Mouse (Mus musculus): Measurements from ENCODE around the gene Slc16a10.

The Slc16a10 gene

DNA sequence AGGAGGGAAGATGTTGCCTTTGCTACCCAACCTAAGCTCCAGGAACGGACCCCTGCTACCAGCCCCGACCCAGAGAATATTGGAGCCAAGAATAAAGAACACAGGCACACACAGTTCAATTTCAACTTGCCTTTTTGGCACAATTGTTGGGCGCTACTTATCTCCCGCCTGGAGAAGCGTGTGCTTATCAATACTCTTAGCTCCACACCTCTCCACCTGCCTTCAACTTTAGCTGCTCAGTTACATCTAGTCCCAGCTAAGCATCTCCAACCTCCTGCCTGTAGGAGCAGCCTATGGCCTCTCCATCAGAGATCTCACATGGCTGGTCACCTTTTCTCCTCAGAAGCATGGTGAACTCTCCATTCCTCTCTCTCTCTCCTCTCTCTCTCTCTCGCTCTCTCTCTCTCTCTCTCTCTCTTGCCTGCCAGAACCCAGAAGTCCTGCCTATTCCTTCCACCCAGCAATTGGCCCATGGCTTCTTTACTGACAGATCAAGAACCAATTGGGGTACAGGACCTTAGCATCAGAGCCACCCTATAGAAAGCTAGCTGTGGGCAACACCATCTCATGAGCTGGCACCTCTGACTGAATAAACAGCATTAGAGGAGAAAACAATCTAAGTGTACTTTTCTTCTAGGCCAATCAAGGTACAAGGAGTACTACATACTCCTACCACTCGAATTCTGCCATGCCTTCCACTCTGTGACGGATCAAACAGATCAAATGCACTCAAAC is 5.4 kb upstream of the Slc16a10 start:
- DNase-seq: no peak

DNA sequence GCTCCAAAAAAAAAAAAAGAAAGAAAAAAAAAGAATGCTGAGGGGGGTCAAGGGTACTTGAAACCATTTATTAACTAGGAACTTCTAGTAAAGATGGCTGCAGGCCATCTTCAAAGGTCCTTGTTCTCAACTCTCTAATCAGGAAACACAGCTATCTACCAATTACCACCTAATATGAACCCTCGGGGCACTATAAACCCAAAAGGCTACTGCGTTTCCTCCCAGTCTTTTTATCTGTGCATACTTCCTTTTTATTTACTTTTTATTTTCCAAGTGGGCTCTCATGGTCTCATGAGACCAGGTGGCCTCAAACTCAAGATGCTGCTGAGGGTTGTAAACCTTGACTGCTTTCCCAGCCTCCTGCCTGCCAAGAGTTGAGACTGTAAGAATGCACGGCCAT is 4.4 kb upstream of the Slc16a10 start:
- DNase-seq: no peak

DNA sequence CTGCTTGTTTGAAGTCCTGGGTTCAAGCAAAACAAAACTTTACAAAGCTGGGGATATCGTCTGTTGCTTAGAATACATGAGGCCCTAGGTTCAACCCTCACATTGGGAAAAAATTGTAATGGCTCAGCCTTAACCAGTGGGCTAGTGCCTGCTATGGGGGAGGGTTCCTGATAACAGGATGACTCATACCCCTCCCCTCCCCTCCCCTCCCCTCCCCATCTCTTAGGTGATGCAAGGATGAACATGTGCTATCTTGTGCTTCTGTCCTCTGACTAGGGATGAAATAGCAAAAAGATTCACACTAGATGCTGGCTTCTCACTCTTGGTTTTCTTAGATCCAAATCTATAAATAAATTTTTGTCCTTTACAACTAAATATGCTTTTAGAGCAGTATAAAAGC is 2.8 kb upstream of the Slc16a10 start:
- DNase-seq: no peak

DNA sequence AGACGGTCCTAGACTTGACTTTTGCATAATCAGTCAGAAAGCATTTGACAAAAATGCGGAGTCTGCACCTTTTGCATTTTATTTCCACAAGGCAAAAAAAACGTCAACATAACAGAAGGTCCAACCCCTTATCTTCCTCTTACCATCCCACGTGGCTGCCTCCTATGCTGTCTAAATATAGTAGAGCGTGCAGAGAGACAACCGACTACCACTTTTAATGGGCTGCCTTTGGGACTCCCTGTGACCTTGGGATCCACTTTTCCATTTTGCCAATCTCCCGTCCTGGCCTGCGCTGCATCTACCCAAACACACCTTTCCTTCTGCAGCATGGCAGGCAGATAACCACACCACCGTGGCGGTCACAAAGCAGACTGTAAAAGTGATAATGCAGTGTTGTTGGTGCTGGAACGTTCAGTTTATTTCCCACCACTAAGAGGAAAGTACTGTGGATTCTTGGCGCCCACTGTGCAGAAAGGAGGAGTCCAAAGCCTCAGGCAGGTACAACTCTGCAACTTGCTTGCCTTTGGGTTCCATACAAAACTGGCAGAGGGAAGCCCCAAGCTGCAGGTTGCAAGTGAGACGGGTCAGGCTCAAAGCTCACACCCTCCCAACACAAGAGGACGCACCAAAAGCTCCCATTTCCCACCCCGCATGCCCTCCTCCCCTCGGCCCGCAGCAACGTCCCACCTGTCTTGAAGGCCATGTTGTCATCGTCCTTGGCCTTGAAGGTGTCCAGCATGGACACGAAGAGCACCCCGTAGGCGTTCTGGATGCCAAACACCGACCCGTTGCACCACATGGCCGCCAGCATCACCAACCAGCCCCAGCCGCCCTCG is 824 bp downstream of the Slc16a10 start:
- no peak for DNase-seq

DNA sequence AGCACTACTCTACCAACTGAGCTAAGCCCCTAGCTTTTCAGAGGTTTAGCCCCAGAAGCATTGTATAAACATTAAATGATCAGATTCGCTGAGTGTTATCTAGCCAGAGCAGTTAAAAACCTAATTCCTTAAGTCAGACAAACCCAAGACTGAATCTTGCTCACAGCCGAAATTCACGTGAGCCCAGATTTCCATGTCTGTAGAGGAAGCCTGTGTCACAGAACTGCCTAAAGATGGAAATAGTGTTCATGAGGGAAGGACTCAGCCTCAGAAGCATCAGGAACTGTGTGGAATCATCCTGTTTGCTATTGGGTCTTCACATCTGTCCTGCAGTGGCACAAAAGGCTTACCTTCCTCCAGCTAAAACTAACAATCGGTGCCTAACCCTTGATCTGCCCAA is 2.4 kb downstream of the Slc16a10 start:
- no peak for DNase-seq

DNA sequence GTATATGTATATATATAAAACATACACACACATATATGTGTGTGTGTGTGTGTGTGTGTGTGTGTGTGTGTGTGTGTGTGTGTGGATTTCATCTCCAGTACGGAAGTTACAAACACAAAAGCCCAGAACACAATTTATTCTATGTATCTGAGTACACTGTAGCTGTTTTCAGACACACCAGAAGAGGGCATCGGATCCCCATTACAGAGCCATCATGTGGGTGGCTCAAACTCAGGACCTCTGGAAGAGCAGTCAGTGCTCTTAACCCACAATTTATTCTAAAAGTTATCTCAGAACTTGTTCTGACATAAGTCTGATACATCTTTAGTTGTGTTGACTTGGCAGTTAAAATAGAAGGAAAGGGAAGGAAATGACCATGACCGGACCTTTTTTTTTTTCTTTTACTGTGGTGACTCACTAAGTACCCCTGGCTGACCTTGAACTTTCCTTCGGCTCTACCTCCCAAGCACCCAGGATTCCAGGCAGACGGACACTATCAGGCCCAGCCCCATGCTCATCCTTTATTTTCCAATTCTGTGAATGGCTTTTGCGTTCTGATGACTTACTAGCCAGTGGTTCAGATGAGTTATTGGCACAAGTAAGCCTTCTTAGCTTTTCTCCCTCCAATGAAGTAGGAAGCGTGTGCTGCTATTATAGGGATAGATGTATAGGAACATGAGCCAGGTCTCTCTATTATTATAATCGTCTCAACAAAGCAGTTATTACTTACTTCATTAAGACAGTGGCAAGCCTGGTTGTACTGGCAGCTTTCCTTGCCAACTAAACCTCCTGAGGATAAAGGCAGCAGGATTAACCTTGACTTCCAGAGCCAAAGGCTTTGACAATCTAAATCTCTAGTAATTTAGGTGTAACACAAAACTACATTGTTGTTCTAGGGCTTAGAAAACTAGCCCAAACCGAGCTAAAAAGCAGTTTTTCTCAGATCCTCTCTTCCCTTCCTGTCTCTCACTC is 6.0 kb downstream of the Slc16a10 start:
- no peak for DNase-seq

DNA sequence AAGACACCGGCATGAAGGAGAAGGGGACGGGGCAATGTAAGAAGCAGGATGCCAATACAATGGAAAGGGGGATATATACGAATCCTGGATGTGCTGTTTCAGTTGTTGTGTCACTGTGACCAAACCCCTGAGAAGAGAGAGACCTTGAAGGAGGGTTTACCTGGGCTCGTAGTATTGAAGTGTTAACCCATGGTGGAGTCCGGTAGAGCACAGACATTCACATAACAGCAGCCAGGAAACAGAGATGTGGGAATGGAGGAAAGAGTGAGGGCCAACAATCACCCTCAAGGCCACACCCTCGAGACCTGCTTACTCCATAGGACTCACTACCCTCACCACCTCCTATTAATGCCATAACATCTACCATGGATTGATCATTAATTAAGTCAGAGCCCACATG is 7.2 kb downstream of the Slc16a10 start:
- DNase-seq: no peak

DNA sequence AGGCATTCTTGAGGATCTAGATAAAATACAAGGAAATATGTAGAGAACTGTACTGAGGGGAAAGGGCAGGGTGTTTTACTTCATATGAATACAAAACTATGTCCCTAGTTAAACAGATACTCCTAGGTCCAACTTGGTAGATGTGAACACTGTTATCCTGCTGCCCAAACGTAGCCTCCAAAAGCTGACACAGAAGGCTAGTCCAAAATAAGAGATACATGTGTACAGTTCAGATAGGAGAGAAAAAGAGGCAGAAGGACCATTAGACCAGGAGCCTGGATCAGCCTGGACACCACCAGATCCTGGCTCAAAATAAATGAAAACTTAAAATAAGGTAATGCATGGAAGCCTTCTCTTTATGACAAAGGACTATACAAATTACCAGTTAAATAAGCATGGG is 8.4 kb downstream of the Slc16a10 start:
- DNase-seq: no peak

DNA sequence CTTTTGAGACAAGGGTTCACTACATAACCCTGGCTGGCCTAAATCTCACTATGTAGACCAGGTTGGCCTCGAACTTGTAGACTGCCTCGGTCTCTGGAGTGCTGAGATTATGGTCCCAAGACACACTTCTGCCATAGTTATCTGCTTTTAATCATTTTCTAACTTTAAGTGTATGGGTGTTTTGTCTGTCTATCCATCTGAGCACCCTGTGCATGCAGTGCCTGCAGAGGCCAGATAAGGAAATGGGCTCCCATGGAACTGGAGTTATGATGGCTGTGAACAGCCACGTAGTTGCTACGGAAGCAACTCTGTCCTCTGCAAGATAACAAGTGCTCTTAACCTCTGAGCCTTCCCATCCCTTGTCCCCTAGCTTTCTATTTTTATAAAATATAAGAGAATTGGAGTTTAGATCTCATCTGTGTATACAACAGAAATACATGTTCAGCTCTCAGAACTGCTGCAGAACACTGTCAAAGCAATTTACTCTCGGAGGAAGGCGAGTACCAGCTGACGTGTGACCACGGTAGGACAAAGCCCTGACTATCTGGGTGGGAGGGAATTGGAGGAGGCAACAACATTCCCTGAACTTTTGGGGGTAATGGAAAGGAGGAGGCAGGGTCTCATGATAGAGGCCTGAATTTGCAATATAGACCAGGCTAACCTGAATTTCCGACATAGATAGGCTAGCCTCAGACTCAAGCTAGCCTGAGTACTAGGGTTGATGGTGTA is 10.2 kb downstream of the Slc16a10 start:
- no peak for DNase-seq

DNA sequence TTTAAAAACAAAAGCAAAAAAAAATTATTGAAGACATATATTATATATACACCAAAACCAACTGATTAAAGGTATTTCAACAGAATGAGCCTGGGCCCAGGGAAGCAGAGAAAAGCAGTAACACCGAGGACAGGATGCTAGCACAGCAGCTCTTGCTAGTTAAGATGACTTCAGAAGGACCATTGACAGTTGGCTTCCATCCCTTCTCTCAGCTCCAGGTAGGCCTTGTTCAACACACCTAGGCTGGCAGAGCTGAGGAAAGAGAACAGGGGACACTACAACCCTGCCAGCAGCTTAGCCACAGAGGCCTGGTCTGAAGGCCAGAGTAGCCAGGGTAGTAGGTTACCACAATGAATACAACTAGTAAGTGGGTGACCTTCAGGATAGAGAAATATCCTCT is 11.9 kb downstream of the Slc16a10 start:
- DNase-seq: no peak

DNA sequence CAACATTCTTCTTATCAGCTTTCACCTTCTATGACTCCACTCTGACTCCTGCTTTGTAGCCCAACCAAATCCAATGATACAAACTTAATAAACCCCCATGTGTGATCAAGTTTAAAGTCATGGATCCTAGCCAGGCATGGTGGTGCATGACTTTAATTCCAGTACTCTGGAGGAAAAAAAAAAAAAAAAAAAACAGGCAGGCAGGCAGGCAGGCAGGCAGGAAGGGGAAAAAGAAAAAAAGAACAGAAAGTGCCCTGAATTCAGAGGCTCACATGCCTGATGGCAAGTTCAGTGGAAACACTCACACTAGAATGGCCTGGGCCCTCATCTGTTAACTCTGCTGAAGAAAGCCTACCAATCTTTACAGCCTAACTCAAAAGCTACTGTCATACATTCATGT is 12.9 kb downstream of the Slc16a10 start:
- no peak for DNase-seq

DNA sequence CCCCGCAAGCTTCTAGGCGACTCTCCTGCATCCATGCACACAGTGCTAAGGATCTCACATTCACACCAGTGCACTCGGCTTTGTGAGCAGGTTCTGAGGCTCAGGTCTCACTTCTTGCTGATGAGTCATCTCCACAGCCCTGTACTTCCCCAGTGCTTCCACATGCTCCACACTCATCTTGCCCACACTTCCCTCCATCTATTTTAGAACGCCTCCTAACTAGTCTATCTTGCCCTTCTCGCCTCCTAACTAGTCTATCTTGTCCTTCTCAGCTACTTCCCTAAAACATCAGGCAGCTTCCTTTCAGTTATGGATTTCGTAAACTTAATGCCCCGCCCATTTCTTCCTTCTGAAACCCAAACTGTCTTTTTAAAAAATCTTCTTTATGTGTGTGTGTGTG is 13.6 kb downstream of the Slc16a10 start:
- DNase-seq: no peak

DNA sequence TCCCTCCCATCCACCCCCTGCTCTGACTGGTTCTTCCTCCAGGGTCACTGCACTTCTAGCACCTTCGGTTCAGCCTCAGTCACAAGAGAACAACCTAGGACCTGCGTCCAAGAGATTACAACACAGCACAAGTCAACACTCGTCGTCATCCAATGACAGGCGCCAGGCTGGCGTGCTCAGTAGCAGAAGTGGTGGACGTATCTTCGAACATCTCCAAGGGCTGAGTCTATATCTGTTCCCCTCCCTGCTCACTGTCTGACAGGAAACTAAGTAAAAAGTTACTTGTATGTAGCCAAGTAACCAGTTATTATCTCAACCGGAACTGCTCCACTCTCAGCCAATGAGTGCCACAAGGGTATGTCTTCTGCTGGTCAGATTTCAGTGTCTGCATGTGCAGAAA is 16.9 kb downstream of the Slc16a10 start:
- DNase-seq: no peak

DNA sequence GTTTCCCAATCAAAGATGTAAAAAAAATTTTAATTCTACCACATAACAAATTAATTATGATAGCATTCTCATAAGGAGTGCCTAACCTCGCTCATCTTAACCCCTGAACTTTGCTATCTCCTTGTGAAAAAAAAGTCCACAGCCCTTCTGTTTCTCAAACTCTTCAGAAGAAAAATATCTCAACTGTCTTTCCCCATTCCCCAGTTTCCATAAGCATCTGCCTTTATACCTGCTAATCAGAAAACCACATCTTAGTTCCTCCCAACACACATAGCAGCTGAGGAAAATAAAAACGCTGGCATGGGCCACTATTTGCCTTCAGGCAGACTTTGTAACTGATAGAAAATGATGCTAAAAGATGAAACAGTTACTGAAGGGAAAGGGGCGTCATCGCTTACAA is 17.5 kb downstream of the Slc16a10 start:
- no peak for DNase-seq

DNA sequence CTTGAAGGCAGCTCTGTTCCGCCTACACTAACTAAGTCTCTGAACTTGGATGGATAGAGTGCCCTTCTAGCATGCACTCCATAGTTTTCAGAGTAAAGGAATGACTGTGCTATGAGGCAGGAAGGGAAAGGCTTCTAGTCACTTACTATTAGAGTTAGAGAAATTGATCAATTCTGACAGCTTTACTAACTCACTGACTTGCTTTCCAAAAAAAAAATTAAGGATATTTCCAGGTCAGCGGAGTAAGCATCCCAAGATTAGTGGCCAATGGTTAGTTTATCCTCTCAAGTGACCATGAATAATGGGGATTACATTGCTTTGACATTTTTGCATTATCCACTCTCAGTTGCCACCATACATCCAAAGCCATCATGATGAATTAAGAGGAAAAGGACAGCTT is 18.0 kb downstream of the Slc16a10 start:
- DNase-seq: no peak

DNA sequence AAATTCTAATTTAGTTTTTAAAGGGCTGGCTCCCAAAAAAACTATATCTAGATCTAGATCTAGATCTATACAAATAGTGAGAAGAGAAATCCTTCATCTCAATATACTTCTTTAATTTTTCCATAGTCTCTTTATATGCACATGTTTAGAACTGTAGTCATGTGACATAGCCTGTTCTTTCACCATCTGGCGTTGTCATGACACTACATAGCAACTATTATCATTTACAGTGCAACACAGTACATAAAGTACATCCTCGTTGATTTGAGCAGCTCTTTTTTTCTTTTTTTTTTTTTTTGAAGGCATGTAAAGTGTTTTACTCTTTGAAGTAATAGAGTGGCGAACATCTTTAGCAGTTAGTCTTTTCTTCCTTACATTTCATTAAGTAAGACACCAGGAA is 22.6 kb downstream of the Slc16a10 start:
- no peak for DNase-seq

DNA sequence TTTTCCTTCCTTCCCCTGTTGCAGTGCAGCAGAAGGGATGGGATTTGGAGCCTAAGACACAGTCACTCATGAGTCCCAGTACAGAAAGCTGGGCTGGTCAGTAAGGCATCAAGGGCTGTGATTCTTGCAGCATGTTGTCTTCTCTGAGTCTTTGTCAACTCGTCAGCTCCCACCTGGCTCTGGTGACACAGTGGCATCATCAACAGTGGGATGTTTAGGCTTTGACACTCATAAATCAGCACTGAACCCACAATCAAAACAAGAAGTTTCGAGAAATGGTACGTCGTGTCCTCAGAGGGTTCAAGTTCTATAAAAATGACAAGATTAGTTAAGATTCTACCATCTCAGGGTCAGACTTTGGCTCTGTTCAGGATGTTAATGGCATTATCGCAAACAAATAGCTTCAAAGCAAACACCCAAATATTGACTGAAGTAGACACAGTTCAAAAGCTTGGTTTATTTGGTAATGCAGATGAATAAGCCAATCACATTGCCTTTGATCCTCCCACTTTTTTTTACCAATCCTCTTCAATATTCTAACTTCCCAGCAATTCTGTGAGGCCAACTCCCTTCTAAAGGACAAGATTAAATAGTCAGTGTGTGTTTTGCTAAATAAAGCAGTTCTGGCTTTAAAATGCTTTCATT is 23.2 kb downstream of the Slc16a10 start:
- no peak for DNase-seq

DNA sequence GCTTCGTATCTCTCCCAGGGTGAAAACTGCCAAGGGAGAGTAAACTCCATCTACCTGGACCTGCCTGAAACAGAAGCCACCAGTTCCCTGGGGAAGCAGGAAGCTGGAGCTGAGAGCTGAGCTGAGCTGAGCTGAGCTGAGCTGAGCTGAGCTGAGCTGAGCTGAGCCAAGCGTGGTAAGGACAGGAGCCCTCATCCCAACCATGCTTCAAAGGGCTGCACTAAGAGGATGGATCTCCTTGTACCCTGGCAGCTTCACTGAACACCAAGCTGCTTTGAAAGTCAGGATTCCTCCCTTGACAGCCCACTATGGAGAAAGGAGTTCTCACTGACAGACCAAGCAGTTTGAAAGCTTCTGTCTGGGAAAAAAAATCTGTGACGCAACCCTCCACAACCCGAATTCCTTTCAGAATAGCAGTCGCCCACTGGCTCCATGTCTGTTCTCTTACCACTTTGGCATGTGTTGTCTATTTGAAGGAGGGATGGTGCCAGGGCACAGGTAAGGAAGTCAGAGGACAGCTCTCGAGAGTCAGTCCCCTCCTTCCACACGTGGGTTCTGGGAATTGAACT is 28.5 kb downstream of the Slc16a10 start:
- DNase-seq: no peak

DNA sequence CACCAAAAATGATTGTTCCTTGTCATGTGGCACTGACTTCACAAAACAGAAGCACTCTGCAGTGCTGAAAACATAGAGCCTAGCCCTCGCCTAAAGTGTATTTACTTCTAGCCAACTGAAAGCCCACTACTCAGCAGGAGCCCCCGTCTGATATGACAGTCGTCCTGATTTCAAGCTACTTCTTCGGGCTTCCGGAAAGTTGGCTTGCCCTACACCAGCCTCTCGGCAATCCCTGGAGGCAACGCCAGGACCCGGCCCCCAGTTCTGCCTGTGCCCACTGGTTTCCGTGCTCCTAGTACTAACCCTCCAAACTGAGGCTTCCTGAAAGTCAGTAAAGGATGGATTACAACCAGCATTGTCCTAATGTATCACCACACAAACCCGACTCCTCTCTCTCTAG is 29.8 kb downstream of the Slc16a10 start:
- no peak for DNase-seq

DNA sequence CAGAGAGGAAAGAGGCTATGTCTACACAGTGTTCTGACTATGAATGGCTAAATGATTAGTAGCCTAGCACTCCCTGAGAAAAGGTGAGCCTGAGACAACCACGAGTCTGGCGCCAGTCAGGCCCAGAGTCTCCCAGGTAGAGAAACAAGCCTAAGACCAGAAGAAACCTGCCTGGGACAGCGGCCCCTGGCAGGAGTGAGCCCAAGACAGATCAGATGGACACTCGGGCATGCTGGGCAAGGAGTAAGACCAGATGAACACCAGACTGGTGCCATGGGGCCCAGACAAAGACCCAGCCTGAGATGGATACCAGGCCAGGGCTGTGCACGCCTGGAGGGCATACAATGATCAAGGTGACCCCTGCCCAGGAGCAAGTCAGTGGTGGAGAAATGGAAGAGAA is 32.5 kb downstream of the Slc16a10 start:
- DNase-seq: no peak

DNA sequence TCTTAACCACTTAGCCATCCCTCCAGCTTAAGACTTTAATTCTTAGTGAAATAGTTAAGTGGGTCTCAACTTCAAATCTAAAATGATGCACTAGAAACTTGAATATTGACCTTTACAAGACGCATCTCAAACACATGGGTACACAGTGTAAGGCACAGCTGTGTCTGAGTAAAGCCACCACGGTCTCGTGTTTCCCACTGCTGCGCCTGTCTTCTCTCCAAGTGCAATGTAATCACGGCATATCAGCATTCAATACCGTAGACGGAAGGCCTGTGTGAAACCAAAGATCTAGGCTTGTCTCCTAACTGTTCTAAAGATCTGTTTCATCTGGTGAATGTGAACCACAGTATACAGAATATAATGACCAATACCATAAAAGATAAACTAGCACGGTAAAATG is 33.1 kb downstream of the Slc16a10 start:
- no peak for DNase-seq

DNA sequence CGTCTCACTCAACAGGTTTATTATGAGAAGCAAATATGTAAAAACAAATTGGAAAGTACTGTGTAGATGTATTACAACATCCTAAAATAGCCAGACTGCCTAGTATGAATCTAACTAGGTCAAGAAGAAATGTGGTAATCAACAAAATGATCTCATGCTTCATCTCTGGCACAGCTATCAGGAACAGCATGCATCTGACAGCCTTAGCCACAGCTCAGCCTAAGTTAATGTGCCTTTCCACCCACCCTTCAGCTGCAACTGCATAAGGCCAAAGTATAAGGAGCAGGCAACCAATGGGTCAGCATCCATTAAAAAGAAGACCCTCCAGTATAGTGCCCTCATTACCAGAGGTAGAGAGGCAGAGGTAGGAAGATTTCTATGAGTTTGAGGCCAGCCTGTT is 34.1 kb downstream of the Slc16a10 start:
- DNase-seq: no peak

Data from thymus, postnatal 36 days (tissue).